8 mouse cellular contexts compared by ENCODE assay signal in genomic region chr8:71370711-71371235, GRCm38 (mm10). TPM values are rescaled to one million over a fixed set of nuclear protein-coding genes. Genes with fewer than 3 reads are reported as not detected.
DNase-seq lines count a peak whose midpoint lies in the region; ATAC-seq and TF ChIP-seq lines count a peak whose summit lies in the region.

No protein-coding gene starts in this region.

- H3K4me2 ChIP-seq in limb, embryonic 11.5 days (ENCODE audit: low read depth, severe bottlenecking) = peak overlapping the region; percentile 40; the same call in 1 of the 2 replicates
- H3K4me2 ChIP-seq in stomach, embryonic 16.5 days (ENCODE audit: low read depth, low read length) = peak overlapping the region; percentile 55

- H3K36me3 ChIP-seq in spleen, adult 2 months (ENCODE audit: control insufficient read depth, insufficient read depth, low read length) = peaks cover 7% of the 10 kb centered on the region
- peaks cover 5% of the 10 kb centered on the region; the same call in 1 of the 2 replicates for H3K36me3 ChIP-seq in limb, embryonic 11.5 days (ENCODE audit: control insufficient read depth, insufficient read depth, low read length)
- H3K36me3 ChIP-seq in stomach, embryonic 16.5 days (ENCODE audit: control insufficient read depth, insufficient read depth, low read length) = peaks cover 5% of the 10 kb centered on the region; the same call in 1 of the 2 replicates

- DNase-seq in cerebellum, adult 8-10 months = peak; percentile 31
- DNase-seq in cerebellum, postnatal 25 days = no peak
- DNase-seq in spleen, adult 2 months (ENCODE audit: low read depth in 1 of 2, low spot score in 2 of 2) = no peak
- DNase-seq in spleen, postnatal 4 days (ENCODE audit: low spot score in 2 of 2) = no peak
- no peak for DNase-seq in limb, embryonic 11.5 days (ENCODE audit: low spot score)
- DNase-seq in thymus, postnatal 4 days = no peak
- DNase-seq in gastrocnemius, postnatal 4 days (ENCODE audit: low spot score in 2 of 2) = no peak

- no peak for ATAC-seq in limb, embryonic 11.5 days (ENCODE audit: insufficient number of reproducible peaks, low FRiP score, low TSS enrichment, low read depth)
- ATAC-seq in stomach, embryonic 16.5 days (ENCODE audit: insufficient read depth, low FRiP score) = no peak

- peak overlapping the region; percentile 98; the same call in 1 of the 2 replicates for H3K4me3 ChIP-seq in spleen, adult 2 months (ENCODE audit: extremely low read depth, insufficient read depth, insufficient read length)
- H3K4me3 ChIP-seq in limb, embryonic 11.5 days (ENCODE audit: low read depth, low read length) = peak overlapping the region; percentile 65
- peak overlapping the region; percentile 80 for H3K4me3 ChIP-seq in stomach, embryonic 16.5 days (replicated peaks; ENCODE audit: low read length)

- no peaks in the 10 kb centered on the region for H3K27me3 ChIP-seq in spleen, adult 2 months (ENCODE audit: control insufficient read depth, insufficient read depth, low read length)
- H3K27me3 ChIP-seq in limb, embryonic 11.5 days (ENCODE audit: control insufficient read depth, insufficient read depth, low read length) = no peaks in the 10 kb centered on the region
- no peaks in the 10 kb centered on the region for H3K27me3 ChIP-seq in stomach, embryonic 16.5 days (ENCODE audit: control insufficient read depth, insufficient read depth, low read length)

- no peaks in the 10 kb centered on the region for H3K9me3 ChIP-seq in limb, embryonic 11.5 days (ENCODE audit: control insufficient read depth, low read length)
- H3K9me3 ChIP-seq in stomach, embryonic 16.5 days (replicated peaks; ENCODE audit: control insufficient read depth, low read length) = no peaks in the 10 kb centered on the region

- no peak overlapping the region for H3K9ac ChIP-seq in limb, embryonic 11.5 days (ENCODE audit: low read length)
- H3K9ac ChIP-seq in stomach, embryonic 16.5 days (ENCODE audit: low read length) = peak overlapping the region; percentile 81

- TF ChIP-seq POLR2A in spleen, adult 2 months (IDR thresholded peaks at IDR 0.05; ENCODE audit: low read depth, low read length) = no peak

- WGBS in spleen, adult 2 months = 20% methylated on average over 5 of the region's 5 CpGs
- WGBS in limb, embryonic 11.5 days = 21% methylated on average over 5 of the region's 5 CpGs
- WGBS in stomach, embryonic 16.5 days = 17% methylated on average over 5 of the region's 5 CpGs

- no peak overlapping the region for H3K27ac ChIP-seq in spleen, adult 2 months (ENCODE audit: insufficient read depth, low read length)
- H3K27ac ChIP-seq in limb, embryonic 11.5 days (replicated peaks; ENCODE audit: low read depth, low read length) = no peak overlapping the region
- H3K27ac ChIP-seq in stomach, embryonic 16.5 days (ENCODE audit: low read length) = peak overlapping the region; percentile 32; the same call in 1 of the 2 replicates

- no peak for TF ChIP-seq CTCF in spleen, adult 2 months (IDR thresholded peaks at IDR 0.05; ENCODE audit: extremely low read depth, insufficient read depth, insufficient read length, insufficient replicate concordance)

- H3K4me1 ChIP-seq in spleen, adult 2 months (ENCODE audit: control insufficient read depth, insufficient read depth, insufficient read length) = peaks cover 2% of the 10 kb centered on the region; the same call in 1 of the 2 replicates
- peaks cover 8% of the 10 kb centered on the region for H3K4me1 ChIP-seq in limb, embryonic 11.5 days (ENCODE audit: control insufficient read depth, insufficient read depth, low read length)
- peaks cover 21% of the 10 kb centered on the region for H3K4me1 ChIP-seq in stomach, embryonic 16.5 days (ENCODE audit: control insufficient read depth, insufficient read depth, low read length)

RNA-seq across cellular contexts. Expression of gene Ocel1, which starts 0.3 kb away (rescaled TPM):
- polyA plus RNA-seq in spleen, adult 2 months (2012; rRNA removed) = 16.8 and 20.6 TPM in 2 replicates
- polyA plus RNA-seq in limb, embryonic 11.5 days (2014; fragmentation: Nextera tagmentation; extraction: Ambion mirVana) = 2.7 and 3.1 TPM in 2 replicates
- polyA plus RNA-seq in stomach, embryonic 16.5 days (2015; fragmentation: Nextera tagmentation; extraction: Ambion mirVana) = 5.6 and 6.5 TPM in 2 replicates
- 1 to 10 TPM; 8.1 to 9.2 TPM for total RNA-seq in gastrocnemius, postnatal 4 days (2021)

RNA-seq across cellular contexts. Expression of gene Use1, which starts 4.1 kb away (rescaled TPM):
- polyA plus RNA-seq in spleen, adult 2 months (2012; rRNA removed) = 104 and 113 TPM in 2 replicates
- polyA plus RNA-seq in limb, embryonic 11.5 days (2014; fragmentation: Nextera tagmentation; extraction: Ambion mirVana) = 92.1 and 95.3 TPM in 2 replicates
- 90.2 and 91.5 TPM in 2 replicates for polyA plus RNA-seq in stomach, embryonic 16.5 days (2015; fragmentation: Nextera tagmentation; extraction: Ambion mirVana)
- 100 to 1,000 TPM; 139 to 149 TPM for total RNA-seq in gastrocnemius, postnatal 4 days (2021)

RNA-seq across cellular contexts. Expression of gene Nr2f6, which starts 11.0 kb away (rescaled TPM):
- 59.4 and 88.0 TPM in 2 replicates for polyA plus RNA-seq in spleen, adult 2 months (2012; rRNA removed)
- polyA plus RNA-seq in limb, embryonic 11.5 days (2014; fragmentation: Nextera tagmentation; extraction: Ambion mirVana) = 68.9 and 78.6 TPM in 2 replicates
- polyA plus RNA-seq in stomach, embryonic 16.5 days (2015; fragmentation: Nextera tagmentation; extraction: Ambion mirVana) = 17.3 and 24.1 TPM in 2 replicates
- total RNA-seq in gastrocnemius, postnatal 4 days (2021) = 10 to 100 TPM; 37.0 to 40.4 TPM

RNA-seq across cellular contexts. Expression of gene Ushbp1, which starts 24.8 kb away (rescaled TPM):
- polyA plus RNA-seq in spleen, adult 2 months (2012; rRNA removed) = 14.7 and 18.4 TPM in 2 replicates
- polyA plus RNA-seq in limb, embryonic 11.5 days (2014; fragmentation: Nextera tagmentation; extraction: Ambion mirVana) = 3.4 and 4.1 TPM in 2 replicates
- 12.7 and 12.8 TPM in 2 replicates for polyA plus RNA-seq in stomach, embryonic 16.5 days (2015; fragmentation: Nextera tagmentation; extraction: Ambion mirVana)
- total RNA-seq in gastrocnemius, postnatal 4 days (2021) = 10 to 100 TPM; 14.7 to 17.4 TPM

RNA-seq across cellular contexts. Expression of gene Babam1, which starts 25.9 kb away (rescaled TPM):
- polyA plus RNA-seq in spleen, adult 2 months (2012; rRNA removed) = 104 and 128 TPM in 2 replicates
- 109 and 119 TPM in 2 replicates for polyA plus RNA-seq in limb, embryonic 11.5 days (2014; fragmentation: Nextera tagmentation; extraction: Ambion mirVana)
- polyA plus RNA-seq in stomach, embryonic 16.5 days (2015; fragmentation: Nextera tagmentation; extraction: Ambion mirVana) = 72.2 and 77.4 TPM in 2 replicates
- total RNA-seq in gastrocnemius, postnatal 4 days (2021) = 10 to 100 TPM; 64.4 to 77.9 TPM
